Mouse (Mus musculus) lung, embryonic 15.5 days (tissue): ENCODE results near the gene Gm6793. TPM values are rescaled to one million over a fixed set of nuclear protein-coding genes. Genes with fewer than 3 reads are reported as not detected.

Experiments used
- polyA plus RNA-seq: library from polyadenylated mRNA; unstranded; fragments of >200 nt; fragmentation: Nextera tagmentation; extraction: Ambion mirVana; gene quantifications from 2 replicates; pipeline ENCODE4 v1.2.1, GENCODE M21; 2015

The Gm6793 gene
- polyA plus RNA-seq, 1 experiment from 2014 or later = 0.75 TPM

Other genes with a start within 250 kb of the Gm6793 start
- gene Cfdp1, start 160.7 kb downstream of the Gm6793 start, polyA plus RNA-seq = 195 and 203 TPM in 2 replicates
- gene Tmem170, start 138.3 kb downstream of the Gm6793 start, polyA plus RNA-seq = 9.2 and 10.2 TPM in 2 replicates
- 11.4 and 12.0 TPM in 2 replicates for gene Chst5, start 104.6 kb downstream of the Gm6793 start, polyA plus RNA-seq
- 18.1 and 18.2 TPM in 2 replicates for gene Tmem231, start 81.2 kb downstream of the Gm6793 start, polyA plus RNA-seq
- 181 and 184 TPM in 2 replicates for gene Gabarapl2, start 74.3 kb downstream of the Gm6793 start, polyA plus RNA-seq
- 8.6 and 9.8 TPM in 2 replicates for gene Adat1, start 22.7 kb downstream of the Gm6793 start, polyA plus RNA-seq
- 188 and 191 TPM in 2 replicates for gene Kars, start 3.7 kb downstream of the Gm6793 start, polyA plus RNA-seq
- gene Terf2ip, start 3.6 kb downstream of the Gm6793 start, polyA plus RNA-seq = 23.7 and 24.3 TPM in 2 replicates